Mouse (Mus musculus) limb, embryonic 14.5 days (tissue): ENCODE measurements at regions not wholly inside any gene's neighbourhood (a gene's known extent, or its start where the extent isn't known, plus 50 kb on each side); places are given as distances from the start of the nearest gene placed in this dataset.

Experiments used
- ATAC-seq: fragments of 200-750 bp; cut with Nextera tagmentation; 2 replicates; pipeline ENCODE4 v1.8.0; 2017; ENCODE audit warnings: low read depth, moderate number of reproducible peaks, moderate TSS enrichment; ENCODE audit not compliant: low FRiP score
- DNase-seq: peaks from one replicate; pipeline ENCODE4 v3.0.0-alpha.2; 2015; ENCODE audit warnings: low spot score
- H3K27ac ChIP-seq: fragments of 300-500 bp; sonication (generic); replicated peaks from 2 replicates; pipeline ENCODE4 v1.5.1; 2014; ENCODE audit warnings: low read depth, mild to moderate bottlenecking, low read length, moderate library complexity, mixed read lengths
- H3K27me3 ChIP-seq: fragments of 300-500 bp; sonication (generic); 2 replicates; pipeline ENCODE4 v1.6.1; 2014; ENCODE audit warnings: low read length, mixed read lengths; ENCODE audit not compliant: control insufficient read depth, insufficient read depth
- H3K36me3 ChIP-seq: fragments of 300-500 bp; sonication (generic); 2 replicates; pipeline ENCODE4 v1.6.1; 2014; ENCODE audit warnings: mild to moderate bottlenecking, low read length, moderate library complexity, mixed read lengths; ENCODE audit not compliant: control insufficient read depth, insufficient read depth
- H3K4me1 ChIP-seq: fragments of 300-500 bp; sonication (generic); 2 replicates; pipeline ENCODE4 v1.6.1; 2014; ENCODE audit warnings: antibody characterized with exemption, low read length, mixed read lengths; ENCODE audit not compliant: control insufficient read depth, insufficient read depth
- H3K4me2 ChIP-seq: fragments of 300-500 bp; sonication (generic); replicated peaks from 2 replicates; pipeline ENCODE4 v1.6.1; 2014; ENCODE audit warnings: low read depth, mild to moderate bottlenecking, low read length, moderate library complexity; ENCODE audit not compliant: severe bottlenecking
- H3K4me3 ChIP-seq: fragments of 300-500 bp; sonication (generic); replicated peaks from 2 replicates; pipeline ENCODE4 v1.5.1; 2014; ENCODE audit warnings: low read length
- H3K9ac ChIP-seq: fragments of 300-500 bp; sonication (generic); 2 replicates; pipeline ENCODE4 v1.6.1; 2014; ENCODE audit warnings: mild to moderate bottlenecking, low read depth, low read length, moderate library complexity; ENCODE audit not compliant: severe bottlenecking
- H3K9me3 ChIP-seq: fragments of 300-500 bp; sonication (generic); 2 replicates; pipeline ENCODE4 v1.6.1; 2016; ENCODE audit warnings: low read length; ENCODE audit not compliant: control insufficient read depth
- POLR2A ChIP-seq: fragments of 200-500 bp; IDR thresholded peaks from 2 replicates; pipeline ENCODE4 v1.8.0; 2012; ENCODE audit warnings: inconsistent platforms, mild to moderate bottlenecking, moderate library complexity, borderline replicate concordance; ENCODE audit not compliant: insufficient read depth, insufficient read length; ENCODE audit errors: extremely low read depth
- WGBS: fragments of 180-500 bp; shearing (Covaris S2); extraction: QIAGEN DNeasy Blood & Tissue Kit; methylation state at CpG from one replicate; pipeline ENCODE4 v1.1.7; 2014; 5-methylcytosine and 5-hydroxymethylcytosine counted together

GRCm38 (mm10) chr6:97718184-97718910 is 88.5 kb upstream of the Mitf start:
- ATAC-seq (no peak), DNase-seq (no peak)
- H3K27me3 ChIP-seq = no peaks in the 10 kb centered on the region
- no peaks in the 10 kb centered on the region for H3K4me1 ChIP-seq
- H3K9ac ChIP-seq = no peak overlapping the region
- no peaks in the 10 kb centered on the region for H3K36me3 ChIP-seq
- TF ChIP-seq POLR2A = no peak
- H3K27ac ChIP-seq = no peak overlapping the region
- no peak overlapping the region for H3K4me3 ChIP-seq
- 40% methylated on average over 6 of the region's 6 CpGs for WGBS
- H3K4me2 ChIP-seq = no peak overlapping the region
- no peaks in the 10 kb centered on the region for H3K9me3 ChIP-seq

DNA sequence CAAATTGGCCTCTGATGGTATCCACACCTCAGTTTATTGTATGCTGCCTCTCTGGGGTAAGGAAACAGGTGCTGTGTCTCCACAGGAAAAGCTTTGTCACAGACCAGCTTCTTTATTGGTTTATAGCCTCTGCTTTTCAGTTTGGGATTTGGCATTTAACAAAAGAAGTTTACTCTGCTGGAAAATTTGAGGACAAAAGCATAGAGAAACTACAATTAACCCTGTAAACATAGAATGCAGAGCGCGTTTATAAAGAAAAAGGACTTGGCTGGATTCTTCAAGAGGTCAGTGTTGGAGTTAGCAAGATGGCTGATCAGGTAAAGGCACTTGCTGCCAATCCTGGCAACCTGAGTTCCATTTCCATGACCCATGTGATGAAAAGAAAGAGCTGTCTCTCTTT is 90.1 kb upstream of the Frmd4b start:
- 88% methylated on average over 2 of the region's 2 CpGs for WGBS
- H3K4me3 ChIP-seq = no peak overlapping the region
- no peaks in the 10 kb centered on the region for H3K27me3 ChIP-seq
- no peak overlapping the region for H3K4me2 ChIP-seq
- H3K4me1 ChIP-seq = no peaks in the 10 kb centered on the region
- no peak overlapping the region for H3K9ac ChIP-seq
- ATAC-seq (no peak), DNase-seq (no peak)
- no peak overlapping the region for H3K27ac ChIP-seq
- TF ChIP-seq POLR2A = no peak
- no peaks in the 10 kb centered on the region for H3K36me3 ChIP-seq
- H3K9me3 ChIP-seq = no peaks in the 10 kb centered on the region

DNA sequence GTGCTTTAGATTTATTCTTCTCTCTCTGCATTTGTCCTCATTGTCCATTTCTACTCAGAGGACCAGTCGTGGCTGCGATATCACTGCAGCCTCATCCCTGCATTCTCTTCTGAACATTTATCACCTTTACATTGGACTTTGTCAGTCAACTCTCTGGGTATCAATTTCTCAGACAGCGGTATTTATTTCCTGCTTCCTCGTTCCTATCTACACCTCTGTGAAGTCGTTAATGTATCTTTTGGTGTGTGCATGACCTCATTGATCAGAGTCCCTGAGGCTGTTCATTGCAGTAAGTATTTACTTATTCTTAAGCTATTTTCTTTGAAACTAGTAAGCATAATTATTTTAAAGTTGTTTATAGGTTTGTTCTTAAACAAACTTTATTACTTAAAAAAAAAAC is 87.0 kb upstream of the Frmd4b start:
- no peak overlapping the region for H3K9ac ChIP-seq
- H3K27ac ChIP-seq = no peak overlapping the region
- DNase-seq (no peak), ATAC-seq (no peak)
- H3K4me3 ChIP-seq = no peak overlapping the region
- no peaks in the 10 kb centered on the region for H3K9me3 ChIP-seq
- H3K36me3 ChIP-seq = no peaks in the 10 kb centered on the region
- H3K4me1 ChIP-seq = no peaks in the 10 kb centered on the region
- TF ChIP-seq POLR2A = no peak
- no peak overlapping the region for H3K4me2 ChIP-seq
- 72% methylated on average over 5 of the region's 5 CpGs for WGBS
- no peaks in the 10 kb centered on the region for H3K27me3 ChIP-seq

- 87% methylated on average over 3 of the region's 3 CpGs for WGBS
- no peak overlapping the region for H3K27ac ChIP-seq
These were observed 82.4 kb upstream of the Frmd4b start for GRCm38 (mm10) chr6:97699752-97700098.

DNA sequence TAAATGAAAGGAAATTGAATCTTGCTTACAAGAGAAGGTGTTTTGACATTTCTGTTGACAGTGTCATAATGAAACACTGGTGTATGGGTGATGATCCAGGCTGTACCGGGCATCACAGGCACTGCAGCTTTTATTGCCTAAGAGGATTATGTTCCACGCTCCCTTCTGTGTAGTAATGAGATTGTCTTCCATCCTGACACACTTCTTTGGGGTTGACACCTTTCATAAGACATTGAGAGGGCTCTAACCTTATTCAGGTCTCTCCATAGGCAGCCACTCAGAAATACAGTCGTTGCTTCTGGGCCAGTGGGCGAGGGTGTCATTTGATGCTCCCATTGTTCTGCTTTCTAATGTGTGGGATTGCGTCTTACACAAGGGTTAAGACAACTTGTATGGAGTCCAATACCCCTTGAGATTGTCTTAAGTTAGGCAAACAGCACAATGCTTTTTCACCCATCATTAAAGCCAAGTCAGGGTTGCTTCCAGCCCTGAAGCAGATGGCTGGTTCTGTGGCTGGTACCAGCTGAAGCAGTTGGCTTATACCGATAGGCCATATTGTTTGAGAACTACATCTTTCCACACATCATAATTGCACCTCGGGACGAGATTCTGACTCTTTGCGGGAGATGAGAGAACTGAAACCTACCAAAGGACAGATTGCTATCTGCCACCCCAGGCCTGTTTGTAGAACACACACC is 81.9 kb upstream of the Frmd4b start:
- no peaks in the 10 kb centered on the region for H3K9me3 ChIP-seq
- 76% methylated on average over 9 of the region's 9 CpGs for WGBS
- no peak for DNase-seq

More at GRCm38 (mm10) chr6:97699752-97700098, 82.4 kb upstream of the Frmd4b start:
- no peak for ATAC-seq
- Histone ChIP-seq H3K4me2 (no peak overlapping the region), H3K36me3 (no peaks in the 10 kb centered on the region), H3K9ac (no peak overlapping the region), H3K4me1 (no peaks in the 10 kb centered on the region), H3K4me3 (no peak overlapping the region), H3K27me3 (no peaks in the 10 kb centered on the region), H3K9me3 (no peaks in the 10 kb centered on the region)
- no peak for DNase-seq
- TF ChIP-seq POLR2A = no peak

More for the DNA sequence above, 81.9 kb upstream of the Frmd4b start:
- no peak overlapping the region for H3K27ac ChIP-seq
- no peak for ATAC-seq
- no peaks in the 10 kb centered on the region for H3K27me3 ChIP-seq
- H3K4me1 ChIP-seq = no peaks in the 10 kb centered on the region
- no peak for TF ChIP-seq POLR2A
- H3K9ac ChIP-seq = no peak overlapping the region
- H3K4me2 ChIP-seq = no peak overlapping the region
- no peaks in the 10 kb centered on the region for H3K36me3 ChIP-seq
- no peak overlapping the region for H3K4me3 ChIP-seq
